Mouse (Mus musculus): ENCODE data around the gene Tnni1. TPM values are rescaled to one million over a fixed set of nuclear protein-coding genes. Genes with fewer than 3 reads are reported as not detected.
A peak's percentile ranks its signal among the peaks of the same experiment; 100 is the strongest.

Tnni1 gene
- polyA plus RNA-seq, 1 experiment from 2014 or later, result 15.6 TPM

- Histone ChIP-seq H3K27ac (ENCODE audit: low read length) (no peak overlapping the region), H3K4me1 (ENCODE audit: control insufficient read depth, low read depth, low read length) (no peaks in the 10 kb centered on the region), H3K36me3 (ENCODE audit: control insufficient read depth, insufficient read depth) (no peaks in the 10 kb centered on the region), H3K9ac (ENCODE audit: low read depth, low read length) (no peak overlapping the region), H3K4me3 (ENCODE audit: low read depth, low read length) (no peak overlapping the region), H3K9me3 (replicated peaks; ENCODE audit: control insufficient read depth, low read length) (no peaks in the 10 kb centered on the region), H3K27me3 (ENCODE audit: control insufficient read depth, insufficient read depth, low read depth, low read length) (peaks cover 2% of the 10 kb centered on the region; the same call in 1 of the 2 replicates), H3K4me2 (ENCODE audit: low read depth, low read length) (no peak overlapping the region)
- no peak for ATAC-seq (ENCODE audit: low read depth)
- WGBS (ENCODE audit: insufficient replicate concordance), result 71% methylated on average over 10 of the region's 10 CpGs
Measured at GRCm38 (mm10) chr1:135843519-135844262, 64.5 kb downstream of the Tnni1 start.

GRCm38 (mm10) chr1:135844481-135844880 is 65.2 kb downstream of the Tnni1 start:
- H3K4me1 ChIP-seq (ENCODE audit: control insufficient read depth, low read depth, low read length), result no peaks in the 10 kb centered on the region
- H3K4me3 ChIP-seq (ENCODE audit: low read depth, low read length), result no peak overlapping the region
- no peaks in the 10 kb centered on the region for H3K9me3 ChIP-seq (replicated peaks; ENCODE audit: control insufficient read depth, low read length)
- peaks cover 2% of the 10 kb centered on the region; the same call in 1 of the 2 replicates for H3K27me3 ChIP-seq (ENCODE audit: control insufficient read depth, insufficient read depth, low read depth, low read length)
- no peak overlapping the region for H3K4me2 ChIP-seq (ENCODE audit: low read depth, low read length)
- 14% methylated on average over 6 of the region's 6 CpGs for WGBS (ENCODE audit: insufficient replicate concordance)
- no peak overlapping the region for H3K9ac ChIP-seq (ENCODE audit: low read depth, low read length)
- no peak overlapping the region for H3K27ac ChIP-seq (ENCODE audit: low read length)
- no peaks in the 10 kb centered on the region for H3K36me3 ChIP-seq (ENCODE audit: control insufficient read depth, insufficient read depth)
- no peak for ATAC-seq (ENCODE audit: low read depth)

- Histone ChIP-seq H3K36me3 (ENCODE audit: control insufficient read depth, insufficient read depth) (no peaks in the 10 kb centered on the region), H3K9me3 (replicated peaks; ENCODE audit: control insufficient read depth, low read length) (no peaks in the 10 kb centered on the region), H3K9ac (ENCODE audit: low read depth, low read length) (no peak overlapping the region), H3K4me1 (ENCODE audit: control insufficient read depth, low read depth, low read length) (no peaks in the 10 kb centered on the region), H3K27ac (ENCODE audit: low read length) (no peak overlapping the region), H3K4me2 (ENCODE audit: low read depth, low read length) (no peak overlapping the region), H3K4me3 (ENCODE audit: low read depth, low read length) (no peak overlapping the region), H3K27me3 (ENCODE audit: control insufficient read depth, insufficient read depth, low read depth, low read length) (peaks cover 2% of the 10 kb centered on the region; the same call in 1 of the 2 replicates)
- no peak for ATAC-seq (ENCODE audit: low read depth)
- WGBS (ENCODE audit: insufficient replicate concordance), result 64% methylated on average over 5 of the region's 5 CpGs
Measured at GRCm38 (mm10) chr1:135846632-135847031, 67.4 kb downstream of the Tnni1 start.

DNA sequence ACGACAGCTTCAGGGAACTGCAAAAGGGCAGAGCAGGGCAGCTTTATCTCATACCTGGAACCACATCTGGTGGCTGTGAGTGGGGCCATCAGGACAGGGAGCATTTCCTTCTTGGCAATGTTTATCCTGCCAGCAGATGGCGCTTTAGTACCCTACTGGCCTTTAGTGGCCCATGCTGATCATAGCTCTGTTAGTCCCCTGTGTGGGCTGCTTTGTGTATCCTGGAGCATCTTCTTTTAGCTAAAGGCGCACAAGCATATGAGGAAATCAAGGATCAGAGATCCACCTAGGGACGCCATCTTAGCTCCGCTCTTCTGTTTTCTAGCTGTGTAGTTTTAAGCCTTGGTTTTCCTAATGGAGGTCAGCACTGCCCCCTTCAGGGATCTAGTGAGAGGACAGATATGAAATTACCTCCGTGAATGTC is 67.9 kb downstream of the Tnni1 start:
- Histone ChIP-seq H3K27ac (ENCODE audit: low read length) (no peak overlapping the region), H3K27me3 (ENCODE audit: control insufficient read depth, insufficient read depth, low read depth, low read length) (peaks cover 2% of the 10 kb centered on the region; the same call in 1 of the 2 replicates), H3K4me2 (ENCODE audit: low read depth, low read length) (no peak overlapping the region), H3K9ac (ENCODE audit: low read depth, low read length) (no peak overlapping the region), H3K36me3 (ENCODE audit: control insufficient read depth, insufficient read depth) (no peaks in the 10 kb centered on the region), H3K9me3 (replicated peaks; ENCODE audit: control insufficient read depth, low read length) (no peaks in the 10 kb centered on the region), H3K4me3 (ENCODE audit: low read depth, low read length) (no peak overlapping the region), H3K4me1 (ENCODE audit: control insufficient read depth, low read depth, low read length) (no peaks in the 10 kb centered on the region)
- WGBS (ENCODE audit: insufficient replicate concordance), result 18% methylated on average over 6 of the region's 6 CpGs
- peak; percentile 46; the same call in 1 of the 2 replicates for ATAC-seq (ENCODE audit: low read depth)

DNA sequence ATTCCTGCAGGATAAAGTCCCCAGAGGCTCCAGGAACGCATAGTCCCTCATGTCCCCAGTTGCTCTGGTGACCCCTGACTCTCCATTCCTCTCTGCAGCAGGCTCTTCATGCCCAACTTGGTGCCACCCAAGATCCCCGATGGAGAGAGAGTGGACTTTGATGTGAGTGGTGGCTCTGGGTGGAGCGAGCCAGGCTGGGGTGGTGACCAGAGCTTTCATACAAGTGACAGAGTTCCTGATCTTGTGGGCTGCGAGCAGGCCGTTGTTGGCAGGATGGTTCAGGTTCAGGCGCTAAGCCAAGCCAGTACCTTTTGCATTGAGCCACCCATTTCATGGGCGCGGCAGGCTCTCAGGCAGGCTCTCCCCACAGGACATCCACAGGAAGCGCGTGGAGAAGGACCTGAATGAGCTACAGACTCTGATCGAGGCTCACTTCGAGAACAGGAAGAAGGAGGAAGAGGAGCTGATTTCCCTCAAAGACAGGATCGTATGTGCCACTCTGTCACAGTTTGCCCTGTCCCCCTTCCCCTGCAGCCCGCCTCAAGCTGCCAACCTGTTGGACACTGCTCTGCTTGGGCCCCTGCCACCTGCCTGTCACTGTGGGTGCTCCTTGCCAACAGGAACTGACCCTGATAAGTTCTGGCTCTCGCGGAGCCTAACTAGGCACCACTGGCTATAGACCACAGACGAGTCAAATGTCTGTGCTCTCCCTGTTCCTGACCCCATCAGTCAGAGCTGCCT is 68.5 kb downstream of the Tnni1 start:
- ATAC-seq (ENCODE audit: low read depth), result no peak
- WGBS (ENCODE audit: insufficient replicate concordance), result 43% methylated on average over 17 of the region's 17 CpGs
- Histone ChIP-seq H3K36me3 (ENCODE audit: control insufficient read depth, insufficient read depth) (no peaks in the 10 kb centered on the region), H3K27me3 (ENCODE audit: control insufficient read depth, insufficient read depth, low read depth, low read length) (peaks cover 2% of the 10 kb centered on the region; the same call in 1 of the 2 replicates), H3K4me1 (ENCODE audit: control insufficient read depth, low read depth, low read length) (no peaks in the 10 kb centered on the region), H3K9ac (ENCODE audit: low read depth, low read length) (no peak overlapping the region), H3K4me3 (ENCODE audit: low read depth, low read length) (no peak overlapping the region), H3K9me3 (replicated peaks; ENCODE audit: control insufficient read depth, low read length) (no peaks in the 10 kb centered on the region), H3K27ac (ENCODE audit: low read length) (no peak overlapping the region), H3K4me2 (ENCODE audit: low read depth, low read length) (no peak overlapping the region)

GRCm38 (mm10) chr1:135850722-135851512 is 71.7 kb downstream of the Tnni1 start:
- Histone ChIP-seq H3K4me1 (ENCODE audit: control insufficient read depth, low read depth, low read length) (peaks cover 3% of the 10 kb centered on the region; the same call in 1 of the 2 replicates), H3K9ac (ENCODE audit: low read depth, low read length) (no peak overlapping the region), H3K4me3 (ENCODE audit: low read depth, low read length) (no peak overlapping the region), H3K27ac (ENCODE audit: low read length) (no peak overlapping the region), H3K4me2 (ENCODE audit: low read depth, low read length) (no peak overlapping the region), H3K27me3 (ENCODE audit: control insufficient read depth, insufficient read depth, low read depth, low read length) (peaks cover 2% of the 10 kb centered on the region; the same call in 1 of the 2 replicates), H3K9me3 (replicated peaks; ENCODE audit: control insufficient read depth, low read length) (no peaks in the 10 kb centered on the region), H3K36me3 (ENCODE audit: control insufficient read depth, insufficient read depth) (no peaks in the 10 kb centered on the region)
- ATAC-seq (ENCODE audit: low read depth), result peak; percentile 26; the same call in 1 of the 2 replicates
- 50% methylated on average over 12 of the region's 12 CpGs for WGBS (ENCODE audit: insufficient replicate concordance)

DNA sequence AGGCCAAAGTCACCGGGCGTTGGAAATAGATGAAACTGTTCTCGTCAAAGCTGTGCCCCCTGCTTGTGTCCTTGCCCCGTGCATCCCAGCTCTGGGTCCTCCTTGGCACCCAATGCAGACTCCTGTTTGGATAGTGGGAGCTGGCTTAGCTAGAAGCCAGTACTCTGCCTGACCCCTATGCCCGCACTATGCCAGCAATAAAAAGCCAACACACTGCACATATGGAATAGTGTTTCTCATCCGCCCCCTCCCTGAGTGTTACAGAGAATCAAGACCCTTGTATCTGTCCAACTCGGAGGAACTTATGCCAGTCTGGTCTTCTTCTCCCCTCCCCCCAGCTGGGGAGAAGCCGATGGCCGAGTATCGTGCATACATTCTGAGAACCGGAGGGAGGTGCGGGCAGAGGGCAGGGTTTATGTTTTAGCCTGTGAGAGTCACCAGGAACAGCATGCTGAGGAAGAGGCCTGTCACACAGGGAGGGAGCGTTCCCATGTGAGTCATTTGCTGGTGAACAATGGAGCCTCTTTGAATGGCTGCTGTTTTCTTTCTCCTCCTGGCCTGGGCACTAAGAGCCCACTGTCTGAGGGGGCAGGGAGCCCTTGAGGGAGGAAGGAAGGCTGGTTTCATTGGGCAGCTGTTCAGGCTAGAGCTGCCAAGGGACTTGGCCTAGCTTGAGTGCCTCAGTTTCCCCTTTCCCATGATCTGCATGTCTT is 73.0 kb downstream of the Tnni1 start:
- Histone ChIP-seq H3K4me1 (ENCODE audit: control insufficient read depth, low read depth, low read length) (peaks cover 6% of the 10 kb centered on the region), H3K9ac (ENCODE audit: low read depth, low read length) (no peak overlapping the region), H3K27me3 (ENCODE audit: control insufficient read depth, insufficient read depth, low read depth, low read length) (peaks cover 2% of the 10 kb centered on the region; the same call in 1 of the 2 replicates), H3K9me3 (replicated peaks; ENCODE audit: control insufficient read depth, low read length) (no peaks in the 10 kb centered on the region), H3K4me2 (ENCODE audit: low read depth, low read length) (no peak overlapping the region), H3K36me3 (ENCODE audit: control insufficient read depth, insufficient read depth) (no peaks in the 10 kb centered on the region), H3K27ac (ENCODE audit: low read length) (no peak overlapping the region), H3K4me3 (ENCODE audit: low read depth, low read length) (no peak overlapping the region)
- WGBS (ENCODE audit: insufficient replicate concordance), result 49% methylated on average over 13 of the region's 13 CpGs
- no peak for ATAC-seq (ENCODE audit: low read depth)

- H3K4me1 ChIP-seq (ENCODE audit: control insufficient read depth, low read depth, low read length), result peaks cover 8% of the 10 kb centered on the region
- H3K9ac ChIP-seq (ENCODE audit: low read depth, low read length), result no peak overlapping the region
Measured at GRCm38 (mm10) chr1:135853200-135853599, 74.0 kb downstream of the Tnni1 start.

More at GRCm38 (mm10) chr1:135853200-135853599, 74.0 kb downstream of the Tnni1 start:
- no peaks in the 10 kb centered on the region for H3K9me3 ChIP-seq (replicated peaks; ENCODE audit: control insufficient read depth, low read length)
- H3K4me2 ChIP-seq (ENCODE audit: low read depth, low read length), result no peak overlapping the region
- H3K27ac ChIP-seq (ENCODE audit: low read length), result no peak overlapping the region
- H3K36me3 ChIP-seq (ENCODE audit: control insufficient read depth, insufficient read depth), result no peaks in the 10 kb centered on the region
- H3K4me3 ChIP-seq (ENCODE audit: low read depth, low read length), result no peak overlapping the region
- no peak for ATAC-seq (ENCODE audit: low read depth)
- no peaks in the 10 kb centered on the region for H3K27me3 ChIP-seq (ENCODE audit: control insufficient read depth, insufficient read depth, low read depth, low read length)
- 59% methylated on average over 4 of the region's 4 CpGs for WGBS (ENCODE audit: insufficient replicate concordance)
